Mouse (Mus musculus) forebrain, embryonic 16.5 days (tissue): ENCODE data around the gene Tars2. TPM values are rescaled to one million over a fixed set of nuclear protein-coding genes. Genes with fewer than 3 reads are reported as not detected.

Source experiments
- ATAC-seq: fragments of 200-750 bp; cut with Nextera tagmentation; 2 replicates; pipeline ENCODE4 v1.8.0; 2017; ENCODE audit warnings: mild to moderate bottlenecking, moderate library complexity
- H3K27ac ChIP-seq: fragments of 300-500 bp; sonication (generic); 2 replicates; pipeline ENCODE4 v1.5.1; 2014; ENCODE audit warnings: low read length, control low read depth
- H3K27me3 ChIP-seq: fragments of 300-500 bp; sonication (generic); replicated peaks from 2 replicates; pipeline ENCODE4 v1.6.1; 2014; ENCODE audit warnings: low read length; ENCODE audit not compliant: control insufficient read depth, insufficient read depth
- H3K36me3 ChIP-seq: fragments of 300-500 bp; sonication (generic); 2 replicates; pipeline ENCODE4 v1.6.1; 2014; ENCODE audit not compliant: control insufficient read depth, insufficient read depth
- H3K4me1 ChIP-seq: fragments of 300-500 bp; sonication (generic); replicated peaks from 2 replicates; pipeline ENCODE4 v1.6.1; 2014; ENCODE audit warnings: low read length; ENCODE audit not compliant: control insufficient read depth, insufficient read depth
- H3K4me2 ChIP-seq: fragments of 300-500 bp; sonication (generic); 2 replicates; pipeline ENCODE4 v1.6.1; 2014; ENCODE audit warnings: mild to moderate bottlenecking, low read length, control low read depth
- H3K4me3 ChIP-seq: fragments of 300-500 bp; sonication (generic); replicated peaks from 2 replicates; pipeline ENCODE4 v1.5.1; 2014; ENCODE audit warnings: mild to moderate bottlenecking, low read length, control low read depth
- H3K9ac ChIP-seq: fragments of 300-500 bp; sonication (generic); replicated peaks from 2 replicates; pipeline ENCODE4 v1.6.1; 2014; ENCODE audit warnings: low read depth, low read length, control low read depth
- H3K9me3 ChIP-seq: fragments of 300-500 bp; sonication (generic); 2 replicates; pipeline ENCODE4 v1.6.1; 2016; ENCODE audit warnings: low read length; ENCODE audit not compliant: control insufficient read depth
- WGBS: fragments of 180-500 bp; shearing (Covaris S2); extraction: QIAGEN DNeasy Blood & Tissue Kit; methylation state at CpG from one replicate; pipeline ENCODE4 v1.1.7; 2014; 5-methylcytosine and 5-hydroxymethylcytosine counted together
- polyA plus RNA-seq: library from polyadenylated mRNA; unstranded; fragments of >200 nt; fragmentation: Nextera tagmentation; extraction: Ambion mirVana; gene quantifications from 2 replicates; pipeline ENCODE4 v1.2.1, GENCODE M21; 2015

Gene Tars2
- polyA plus RNA-seq, 1 experiment from 2014 or later: 53.0 TPM

- 65% methylated on average over 7 of the region's 7 CpGs for WGBS
- Histone ChIP-seq H3K4me1 (no peaks in the 10 kb centered on the region), H3K27me3 (no peaks in the 10 kb centered on the region), H3K4me3 (no peak overlapping the region), H3K36me3 (no peaks in the 10 kb centered on the region), H3K27ac (no peak overlapping the region), H3K9me3 (no peaks in the 10 kb centered on the region), H3K9ac (no peak overlapping the region), H3K4me2 (no peak overlapping the region)
- ATAC-seq: no peak
Measured at GRCm38 (mm10) chr3:95726696-95727358, 33.2 kb downstream of the Tars2 start.

DNA sequence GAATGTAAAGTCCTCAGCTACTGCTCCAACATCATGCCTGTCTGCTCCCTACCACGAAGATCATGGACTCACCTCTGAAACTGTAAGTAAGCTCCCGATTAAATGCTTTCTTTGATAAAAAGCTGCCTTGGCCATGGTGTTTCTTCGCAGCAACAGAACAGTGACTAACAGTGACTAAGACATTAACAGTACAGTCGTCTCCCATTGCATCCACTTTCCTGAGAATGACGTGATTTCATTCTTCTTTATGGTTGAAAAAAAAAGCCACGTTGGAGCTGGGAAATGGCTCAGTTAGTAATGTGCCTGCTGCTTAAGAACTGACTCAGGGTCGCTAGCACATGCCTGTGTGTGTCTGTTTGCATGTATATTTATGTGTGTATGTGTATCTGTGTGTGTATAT is 34.1 kb downstream of the Tars2 start:
- WGBS: 86% methylated on average over 7 of the region's 7 CpGs
- Histone ChIP-seq H3K4me1 (no peaks in the 10 kb centered on the region), H3K36me3 (no peaks in the 10 kb centered on the region), H3K4me2 (no peak overlapping the region), H3K27me3 (no peaks in the 10 kb centered on the region), H3K4me3 (no peak overlapping the region), H3K9ac (no peak overlapping the region), H3K9me3 (no peaks in the 10 kb centered on the region), H3K27ac (no peak overlapping the region)
- no peak for ATAC-seq

- no peak overlapping the region for H3K27ac ChIP-seq
- no peaks in the 10 kb centered on the region for H3K36me3 ChIP-seq
- H3K27me3 ChIP-seq: no peaks in the 10 kb centered on the region
- no peak overlapping the region for H3K4me3 ChIP-seq
- no peak for ATAC-seq
- no peak overlapping the region for H3K9ac ChIP-seq
- no peak overlapping the region for H3K4me2 ChIP-seq
- 80% methylated on average over 3 of the region's 3 CpGs for WGBS
- no peaks in the 10 kb centered on the region for H3K9me3 ChIP-seq
- no peaks in the 10 kb centered on the region for H3K4me1 ChIP-seq
Measured at GRCm38 (mm10) chr3:95722386-95722785, 37.6 kb downstream of the Tars2 start.

- H3K4me3 ChIP-seq: no peak overlapping the region
- no peak overlapping the region for H3K9ac ChIP-seq
- no peaks in the 10 kb centered on the region for H3K4me1 ChIP-seq
- no peaks in the 10 kb centered on the region for H3K27me3 ChIP-seq
- ATAC-seq: no peak
- no peak overlapping the region for H3K4me2 ChIP-seq
- no peaks in the 10 kb centered on the region for H3K9me3 ChIP-seq
- 98% methylated on average over 2 of the region's 2 CpGs for WGBS
- no peak overlapping the region for H3K27ac ChIP-seq
- H3K36me3 ChIP-seq: no peaks in the 10 kb centered on the region
Measured at GRCm38 (mm10) chr3:95718153-95718552, 41.9 kb downstream of the Tars2 start.

GRCm38 (mm10) chr3:95716075-95716474 is 43.9 kb downstream of the Tars2 start:
- no peak for ATAC-seq
- Histone ChIP-seq H3K27me3 (no peaks in the 10 kb centered on the region), H3K4me2 (no peak overlapping the region), H3K9me3 (no peaks in the 10 kb centered on the region), H3K36me3 (no peaks in the 10 kb centered on the region), H3K4me3 (no peak overlapping the region), H3K27ac (no peak overlapping the region), H3K9ac (no peak overlapping the region), H3K4me1 (no peaks in the 10 kb centered on the region)
- 94% methylated on average over 1 of the region's 1 CpGs for WGBS

DNA sequence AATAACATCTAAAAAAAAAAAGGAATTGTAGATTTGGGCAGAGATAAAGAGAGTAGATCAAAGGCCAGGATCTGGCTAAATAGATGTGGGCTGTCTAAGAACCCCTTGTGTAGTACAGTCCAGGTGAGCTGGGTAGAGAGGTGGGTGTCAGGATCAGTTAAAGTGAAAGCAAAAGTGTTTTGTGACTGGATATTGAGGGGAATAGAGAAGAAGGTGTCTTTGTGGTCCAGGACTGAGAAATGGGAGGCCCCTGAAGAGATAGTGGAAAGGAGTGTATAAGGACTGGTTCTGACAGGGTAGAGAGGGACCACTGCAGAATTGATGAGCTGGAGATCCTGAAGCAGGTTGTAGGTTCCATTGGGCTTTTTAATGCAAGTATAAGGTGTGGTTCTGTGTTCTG is 50.0 kb downstream of the Tars2 start:
- Histone ChIP-seq H3K27ac (no peak overlapping the region), H3K36me3 (no peaks in the 10 kb centered on the region), H3K27me3 (no peaks in the 10 kb centered on the region), H3K9me3 (no peaks in the 10 kb centered on the region), H3K4me1 (no peaks in the 10 kb centered on the region), H3K4me2 (no peak overlapping the region), H3K9ac (no peak overlapping the region), H3K4me3 (no peak overlapping the region)
- no peak for ATAC-seq

DNA sequence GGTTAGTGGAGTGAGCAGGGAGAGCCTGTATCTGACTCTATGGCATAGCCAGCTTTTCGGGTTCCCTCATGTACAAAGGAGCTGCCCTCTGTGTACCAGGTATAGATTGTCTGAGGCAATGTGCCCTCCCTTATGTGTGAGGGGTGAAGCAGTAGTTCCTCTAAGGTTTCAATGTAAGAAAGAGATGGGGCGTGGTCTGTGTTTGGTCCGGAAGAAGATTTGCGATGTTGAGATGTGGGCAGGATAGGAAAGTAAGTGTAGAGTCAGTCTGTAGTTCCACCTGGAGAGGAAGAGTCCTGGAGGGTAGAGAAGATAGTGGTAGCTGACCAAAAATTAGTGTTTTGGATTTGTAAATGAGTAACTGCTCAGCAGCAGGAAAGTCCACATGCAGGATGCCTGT is 51.0 kb downstream of the Tars2 start:
- no peaks in the 10 kb centered on the region for H3K4me1 ChIP-seq
- H3K27ac ChIP-seq: no peak overlapping the region
- no peak overlapping the region for H3K4me2 ChIP-seq
- no peaks in the 10 kb centered on the region for H3K36me3 ChIP-seq
- no peaks in the 10 kb centered on the region for H3K27me3 ChIP-seq
- no peaks in the 10 kb centered on the region for H3K9me3 ChIP-seq
- no peak overlapping the region for H3K9ac ChIP-seq
- 97% methylated on average over 4 of the region's 4 CpGs for WGBS
- H3K4me3 ChIP-seq: no peak overlapping the region
- ATAC-seq: no peak

GRCm38 (mm10) chr3:95707497-95707896 is 52.5 kb downstream of the Tars2 start:
- Histone ChIP-seq H3K4me3 (no peak overlapping the region), H3K27me3 (no peaks in the 10 kb centered on the region), H3K36me3 (no peaks in the 10 kb centered on the region), H3K4me1 (no peaks in the 10 kb centered on the region), H3K9ac (no peak overlapping the region), H3K9me3 (no peaks in the 10 kb centered on the region), H3K4me2 (no peak overlapping the region), H3K27ac (no peak overlapping the region)
- no peak for ATAC-seq
- WGBS: 96% methylated on average over 7 of the region's 7 CpGs

DNA sequence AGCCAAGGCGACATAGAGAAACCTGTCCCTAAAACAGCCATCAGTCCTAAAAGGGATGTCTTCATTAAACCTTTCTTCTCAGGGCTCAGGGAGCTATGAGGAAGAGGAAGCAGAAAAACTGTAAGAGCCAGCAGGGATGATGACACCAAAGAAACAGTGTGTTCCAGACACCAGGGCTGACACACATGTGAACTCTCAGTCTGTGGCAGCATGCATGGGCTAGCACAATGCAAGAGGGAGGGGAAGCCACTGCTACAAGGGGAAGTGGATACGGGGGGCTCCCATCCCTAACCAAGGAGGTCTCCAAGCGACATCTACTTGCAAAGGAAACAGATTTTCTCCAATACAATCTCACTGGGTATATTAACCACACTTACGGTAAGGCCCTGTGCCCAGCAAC is 53.7 kb downstream of the Tars2 start:
- Histone ChIP-seq H3K4me1 (peaks cover 8% of the 10 kb centered on the region), H3K9ac (no peak overlapping the region), H3K27me3 (no peaks in the 10 kb centered on the region), H3K4me2 (no peak overlapping the region), H3K4me3 (no peak overlapping the region), H3K9me3 (no peaks in the 10 kb centered on the region), H3K36me3 (no peaks in the 10 kb centered on the region), H3K27ac (no peak overlapping the region)
- WGBS: 84% methylated on average over 4 of the region's 4 CpGs
- ATAC-seq: no peak

DNA sequence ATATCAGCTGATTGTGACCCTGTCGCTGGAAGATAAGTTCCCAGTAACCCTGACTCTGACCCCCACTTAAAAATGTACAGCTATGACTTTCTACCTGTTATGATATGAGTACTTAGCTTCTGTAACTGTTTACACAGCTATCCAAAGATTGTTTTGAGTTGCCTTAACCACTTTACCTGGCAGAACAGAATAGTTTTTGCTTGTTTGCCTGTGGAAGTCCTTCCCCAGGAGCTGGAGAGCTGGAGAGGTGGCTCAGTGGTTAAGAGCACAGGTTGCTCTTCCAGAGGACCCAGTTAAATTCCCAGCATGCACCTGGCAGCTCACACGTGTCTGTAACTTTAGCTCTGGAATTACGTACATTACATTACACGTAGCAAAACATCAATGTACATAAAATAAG is 55.4 kb downstream of the Tars2 start:
- 93% methylated on average over 4 of the region's 4 CpGs for WGBS
- H3K9me3 ChIP-seq: no peaks in the 10 kb centered on the region
- ATAC-seq: no peak

More for the DNA sequence above, 55.4 kb downstream of the Tars2 start:
- Histone ChIP-seq H3K4me1 (peaks cover 8% of the 10 kb centered on the region), H3K9ac (no peak overlapping the region), H3K4me2 (no peak overlapping the region), H3K36me3 (no peaks in the 10 kb centered on the region), H3K27me3 (no peaks in the 10 kb centered on the region), H3K27ac (no peak overlapping the region), H3K4me3 (no peak overlapping the region)
